Mouse (Mus musculus) megakaryocyte, adult 5-6 weeks (primary cell): ENCODE data around the gene Olfr594. TPM values are rescaled to one million over a fixed set of nuclear protein-coding genes. Genes with fewer than 3 reads are reported as not detected.
"Not testable (repeated sequence)": the region's sequence is repeated elsewhere in the genome, so short reads cannot be mapped to it uniquely, and the experiment has no call there.

Experiments used
- ATAC-seq: 2 replicates; pipeline ENCODE4 v1.8.0; 2016; ENCODE audit warnings: mild to moderate bottlenecking, inconsistent platforms; ENCODE audit not compliant: poor library complexity, severe bottlenecking
- total RNA-seq, 2 experiments: library from RNA; stranded (forward) in 1 of 2; stranded (reverse) in 1 of 2; fragments of 153-499, 151-499 nt in 1 of 2; fragments of 221-1000, 200-1000 nt in 1 of 2; gene quantifications; 2 replicates each; pipeline versions ENCODE4 v1.2.3 to v1.2.4; 2015 to 2017

The Olfr594 gene
- total RNA-seq (2015) (not detected in 2 replicates), total RNA-seq (2017) (not detected in 2 replicates)

DNA sequence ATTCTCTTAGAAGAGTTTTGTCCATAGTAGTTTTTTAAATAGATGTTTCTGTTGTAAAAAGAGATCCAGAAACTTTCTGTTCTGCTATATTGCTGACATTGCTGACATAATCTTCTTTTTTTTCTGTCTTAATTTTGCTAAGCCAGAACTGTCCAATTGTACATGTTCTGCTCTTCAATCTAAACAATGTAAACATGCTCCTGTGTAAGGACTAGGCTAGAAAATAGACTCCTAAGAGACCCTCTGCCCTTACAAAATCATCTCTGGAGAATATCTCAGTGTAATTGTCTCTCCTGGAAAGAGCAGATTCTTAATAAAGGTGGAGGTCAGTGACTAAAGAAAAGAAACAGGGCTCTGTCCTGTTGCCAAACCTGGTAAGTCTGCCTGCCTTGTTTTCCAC lies at the start of gene Olfr594:
Olfr594 (plus strand) TSS at position 301 of the 400 bp plus-strand sequence.
- no peak for ATAC-seq

DNA sequence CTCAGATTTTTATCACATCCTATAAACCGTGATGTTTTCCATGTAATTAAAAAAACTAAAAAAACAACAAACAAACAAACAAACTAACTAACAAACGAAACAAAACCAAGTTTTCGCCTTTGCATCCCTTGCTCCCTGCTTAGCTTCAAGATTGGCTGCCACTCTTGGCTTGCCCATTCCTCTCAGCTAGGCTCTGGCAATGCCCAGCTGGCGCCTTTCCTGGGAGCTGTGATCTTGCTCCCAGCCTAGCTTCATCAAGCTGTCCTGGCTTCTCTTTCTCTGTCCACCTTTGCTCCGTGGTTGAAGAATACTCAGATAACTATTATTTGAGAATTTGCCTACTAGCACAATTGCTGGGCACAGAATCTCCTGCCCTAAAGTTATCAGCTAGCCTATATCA lies 47.1 kb upstream of the Olfr594 start:
- ATAC-seq: no peak

DNA sequence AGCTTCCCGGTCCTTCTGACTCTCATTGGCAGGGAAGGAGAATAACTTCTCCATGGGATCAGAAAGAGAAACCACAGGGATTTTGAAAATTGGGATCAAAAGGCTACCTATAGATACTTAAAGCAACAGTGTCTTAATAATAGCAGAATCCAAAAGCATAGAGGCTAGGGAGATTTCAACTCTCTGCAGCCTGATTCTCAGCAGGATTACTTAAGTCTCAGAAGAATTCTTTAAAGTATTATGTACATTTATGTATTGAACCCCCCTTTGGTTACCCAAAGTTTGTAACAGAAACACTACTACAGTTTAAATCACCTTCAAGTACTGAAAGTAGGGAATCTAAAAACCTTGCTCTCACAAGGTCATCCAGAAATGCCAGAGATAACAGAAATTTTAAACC lies 38.6 kb upstream of the Olfr594 start, which contains the start of gene Olfr591:
Olfr591 (minus strand) TSS at position 101 of the 400 bp plus-strand sequence.
- no peak for ATAC-seq

DNA sequence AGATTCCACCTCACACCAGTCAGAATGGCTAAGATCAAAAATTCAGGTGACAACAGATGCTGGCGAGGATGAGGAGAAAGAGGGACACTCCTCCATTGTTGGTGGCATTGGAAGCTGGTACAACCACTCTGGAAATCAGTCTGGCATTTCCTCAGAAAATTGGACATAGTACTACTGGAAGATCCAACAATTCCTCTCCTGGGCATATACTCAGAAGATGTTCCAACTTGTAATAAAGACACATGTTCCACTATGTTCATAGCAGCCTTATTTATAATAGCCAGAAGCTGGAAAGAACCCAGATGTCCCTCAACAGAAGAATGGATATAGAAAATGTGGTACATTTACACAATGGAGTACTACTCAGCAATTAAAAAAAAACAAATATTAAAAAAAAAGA lies 32.3 kb upstream of the Olfr594 start, which contains the start of gene Olfr592:
Olfr592 (plus strand) TSS at position 301 of the 400 bp plus-strand sequence.
- not testable (repeated sequence) for ATAC-seq

DNA sequence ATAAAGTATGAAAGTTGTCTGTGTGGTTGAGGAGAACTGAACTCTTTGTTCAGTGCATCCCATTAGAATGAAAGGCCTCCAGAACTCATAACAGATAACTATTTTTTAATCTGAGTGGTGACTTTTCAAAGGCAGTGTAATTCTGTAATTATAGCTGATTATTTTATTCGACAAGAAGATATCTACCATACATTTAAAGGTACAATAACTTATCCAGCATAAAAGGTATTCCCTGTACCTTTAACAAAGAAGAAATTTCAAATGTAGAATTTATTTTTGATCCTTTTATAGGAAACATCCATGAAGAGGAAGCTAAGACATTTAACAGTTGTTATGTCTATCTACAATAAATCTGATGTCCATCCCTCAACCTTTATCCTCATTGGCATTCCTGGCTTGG lies 5.2 kb upstream of the Olfr594 start, which contains the start of gene Olfr593:
Olfr593 (plus strand) TSS at position 301 of the 400 bp plus-strand sequence.
- no peak for ATAC-seq

DNA sequence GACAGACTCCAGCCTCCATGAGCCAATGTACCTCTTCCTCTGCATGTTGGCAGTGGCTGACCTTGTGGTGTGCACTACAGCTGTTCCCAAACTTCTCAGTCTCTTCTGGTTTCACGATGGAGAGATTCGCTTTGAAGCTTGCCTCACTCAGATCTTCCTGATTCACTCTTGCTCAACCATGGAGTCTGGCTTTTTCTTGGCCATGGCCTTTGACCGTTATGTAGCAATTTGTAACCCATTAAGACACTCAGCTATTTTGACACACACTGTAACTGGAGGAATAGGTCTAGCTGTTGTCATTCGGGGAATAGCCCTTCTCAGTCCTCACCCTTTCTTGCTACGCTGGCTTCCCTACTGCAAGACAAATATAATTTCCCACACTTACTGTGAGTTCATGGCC lies 4.7 kb upstream of the Olfr594 start:
- ATAC-seq: peak; percentile 38; the same call in 1 of the 2 replicates

DNA sequence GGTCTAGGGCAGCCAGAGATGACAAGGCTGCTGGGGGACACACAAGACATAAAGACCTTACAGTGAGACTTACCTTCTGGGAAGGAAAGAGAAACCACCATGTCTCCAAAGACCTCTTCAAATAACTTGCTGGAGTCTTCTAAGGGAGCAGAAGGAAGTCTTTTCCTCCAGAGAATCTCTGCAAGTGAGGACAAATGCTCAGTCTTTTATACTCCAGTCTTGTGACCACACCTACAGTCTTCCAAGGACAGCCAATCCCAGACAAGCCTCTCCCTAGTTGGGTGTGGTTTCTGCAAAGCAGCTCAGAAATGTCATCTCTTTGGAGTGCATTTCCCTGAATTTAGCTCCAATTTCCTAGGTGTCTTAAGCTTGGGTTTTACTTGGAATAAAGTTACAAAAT lies 35.6 kb downstream of the Olfr594 start, which contains the start of gene Usp17ld:
Usp17ld (minus strand) TSS at position 101 of the 400 bp plus-strand sequence.
- ATAC-seq: not testable (repeated sequence)

Other genes with a start within 250 kb of the Olfr594 start
- not detected in 2 replicates for gene Olfr577, start 241.1 kb upstream of the Olfr594 start, total RNA-seq (2015)
- gene Olfr577, start 241.1 kb upstream of the Olfr594 start, total RNA-seq (2017): not detected in 2 replicates
- not detected in 2 replicates for gene Olfr578, start 227.7 kb upstream of the Olfr594 start, total RNA-seq (2015)
- not detected in 2 replicates for gene Olfr578, start 227.7 kb upstream of the Olfr594 start, total RNA-seq (2017)
- not detected in 2 replicates for gene Olfr582, start 179.0 kb upstream of the Olfr594 start, total RNA-seq (2015)
- not detected in 2 replicates for gene Olfr582, start 179.0 kb upstream of the Olfr594 start, total RNA-seq (2017)
- not detected in 2 replicates for gene Olfr583, start 165.7 kb upstream of the Olfr594 start, total RNA-seq (2015)
- not detected in 2 replicates for gene Olfr583, start 165.7 kb upstream of the Olfr594 start, total RNA-seq (2017)
- not detected in 2 replicates for gene Olfr584, start 135.1 kb upstream of the Olfr594 start, total RNA-seq (2015)
- gene Olfr584, start 135.1 kb upstream of the Olfr594 start, total RNA-seq (2017): not detected in 2 replicates
- gene Olfr585, start 119.3 kb upstream of the Olfr594 start, total RNA-seq (2015): not detected in 2 replicates
- not detected in 2 replicates for gene Olfr585, start 119.3 kb upstream of the Olfr594 start, total RNA-seq (2017)
- gene Olfr586, start 91.4 kb upstream of the Olfr594 start, total RNA-seq (2015): not detected in 2 replicates
- not detected in 2 replicates for gene Olfr586, start 91.4 kb upstream of the Olfr594 start, total RNA-seq (2017)
- gene Olfr588-ps1, start 76.1 kb upstream of the Olfr594 start, total RNA-seq (2015): not detected in 2 replicates
- gene Olfr588-ps1, start 76.1 kb upstream of the Olfr594 start, total RNA-seq (2017): not detected in 2 replicates
- gene Olfr589, start 60.6 kb upstream of the Olfr594 start, total RNA-seq (2015): not detected in 2 replicates
- not detected in 2 replicates for gene Olfr589, start 60.6 kb upstream of the Olfr594 start, total RNA-seq (2017)
- gene Olfr591, start 38.7 kb upstream of the Olfr594 start, total RNA-seq (2015): not detected in 2 replicates
- not detected in 2 replicates for gene Olfr591, start 38.7 kb upstream of the Olfr594 start, total RNA-seq (2017)
- gene Olfr592, start 32.2 kb upstream of the Olfr594 start, total RNA-seq (2015): not detected in 2 replicates
- gene Olfr592, start 32.2 kb upstream of the Olfr594 start, total RNA-seq (2017): not detected in 2 replicates
- not detected in 2 replicates for gene Olfr593, start 5.1 kb upstream of the Olfr594 start, total RNA-seq (2015)
- gene Olfr593, start 5.1 kb upstream of the Olfr594 start, total RNA-seq (2017): not detected in 2 replicates
- not detected in 2 replicates for gene Usp17ld, start 35.5 kb downstream of the Olfr594 start, total RNA-seq (2015)
- not detected in 2 replicates for gene Usp17ld, start 35.5 kb downstream of the Olfr594 start, total RNA-seq (2017)
- not detected in 2 replicates for gene Olfr596, start 88.7 kb downstream of the Olfr594 start, total RNA-seq (2015)
- gene Olfr596, start 88.7 kb downstream of the Olfr594 start, total RNA-seq (2017): not detected in 2 replicates
- gene Olfr597, start 99.3 kb downstream of the Olfr594 start, total RNA-seq (2015): not detected in 2 replicates
- gene Olfr597, start 99.3 kb downstream of the Olfr594 start, total RNA-seq (2017): not detected in 2 replicates
- gene Olfr598, start 106.6 kb downstream of the Olfr594 start, total RNA-seq (2015): not detected in 2 replicates
- not detected in 2 replicates for gene Olfr598, start 106.6 kb downstream of the Olfr594 start, total RNA-seq (2017)
- gene Olfr599, start 118.9 kb downstream of the Olfr594 start, total RNA-seq (2015): not detected in 2 replicates
- gene Olfr599, start 118.9 kb downstream of the Olfr594 start, total RNA-seq (2017): not detected in 2 replicates
- not detected in 2 replicates for gene Olfr600, start 132.7 kb downstream of the Olfr594 start, total RNA-seq (2015)
- gene Olfr600, start 132.7 kb downstream of the Olfr594 start, total RNA-seq (2017): not detected in 2 replicates
- gene Olfr601, start 145.7 kb downstream of the Olfr594 start, total RNA-seq (2015): not detected in 2 replicates
- gene Olfr601, start 145.7 kb downstream of the Olfr594 start, total RNA-seq (2017): not detected in 2 replicates
- gene Olfr603, start 169.2 kb downstream of the Olfr594 start, total RNA-seq (2015): not detected in 2 replicates
- gene Olfr603, start 169.2 kb downstream of the Olfr594 start, total RNA-seq (2017): not detected in 2 replicates
- not detected in 2 replicates for gene Usp17lc, start 198.1 kb downstream of the Olfr594 start, total RNA-seq (2015)
- gene Usp17lc, start 198.1 kb downstream of the Olfr594 start, total RNA-seq (2017): not detected in 2 replicates
- gene Olfr605, start 228.4 kb downstream of the Olfr594 start, total RNA-seq (2015): not detected in 2 replicates
- not detected in 2 replicates for gene Olfr605, start 228.4 kb downstream of the Olfr594 start, total RNA-seq (2017)
- not detected in 2 replicates for gene Olfr606, start 232.1 kb downstream of the Olfr594 start, total RNA-seq (2015)
- gene Olfr606, start 232.1 kb downstream of the Olfr594 start, total RNA-seq (2017): not detected in 2 replicates
- not detected in 2 replicates for gene Olfr607, start 247.2 kb downstream of the Olfr594 start, total RNA-seq (2015)
- gene Olfr607, start 247.2 kb downstream of the Olfr594 start, total RNA-seq (2017): not detected in 2 replicates